Mouse (Mus musculus): Measurements from ENCODE around the gene Thsd7b.

GRCm38 (mm10) chr1:129543169-129543568, 270.1 kb downstream of the Thsd7b start:
- TF ChIP-seq POLR2A (IDR thresholded peaks at IDR 0.05; ENCODE audit: insufficient read length, low read depth) = no peak
- TF ChIP-seq USF1 (IDR thresholded peaks at IDR 0.05; ENCODE audit: low read depth) = no peak
- TF ChIP-seq MAX (IDR thresholded peaks at IDR 0.05; ENCODE audit: low read depth) = no peak
- no peak for TF ChIP-seq E2F4 (IDR thresholded peaks at IDR 0.05; ENCODE audit: insufficient read depth)
- TF ChIP-seq REST (IDR thresholded peaks at IDR 0.05; ENCODE audit: insufficient read depth, insufficient read length) = no peak
- no peak for TF ChIP-seq TCF3 (IDR thresholded peaks at IDR 0.05; ENCODE audit: insufficient read length, low read depth)
- TF ChIP-seq MYOG (IDR thresholded peaks at IDR 0.05; ENCODE audit: control insufficient read depth in 1 of 3, insufficient read depth in 1 of 3, insufficient read length in 2 of 3, low read depth in 2 of 3) = no peak
- TF ChIP-seq TCF12 (IDR thresholded peaks at IDR 0.05; ENCODE audit: insufficient read depth, poor library complexity, severe bottlenecking) = no peak
- TF ChIP-seq POLR2AphosphoS2 (IDR thresholded peaks at IDR 0.05; ENCODE audit: insufficient read length, low read depth) = no peak
- TF ChIP-seq CEBPB (IDR thresholded peaks at IDR 0.05; ENCODE audit: insufficient read depth, poor library complexity, severe bottlenecking) = no peak
- TF ChIP-seq MYOD1 (IDR thresholded peaks at IDR 0.05; ENCODE audit: control insufficient read depth in 1 of 3, insufficient read length in 2 of 3, low read depth in 2 of 3) = no peak
- TF ChIP-seq SRF (IDR thresholded peaks at IDR 0.05; ENCODE audit: control insufficient read depth, insufficient read length, low read depth) = no peak
